ENCODE assay signal across 14 mouse cellular contexts in genomic region chr14:31437826-31438529, GRCm38 (mm10). TPM values are rescaled to one million over a fixed set of nuclear protein-coding genes. Genes with fewer than 3 reads are reported as not detected.
A peak's percentile ranks its signal among the peaks of the same experiment; 100 is the strongest.
DNase-seq lines count a peak whose midpoint lies in the region; ATAC-seq and TF ChIP-seq lines count a peak whose summit lies in the region.
"Had no signal": no experiment of that assay in that cellular context is flagged by ENCODE, and none has a peak within 500 bp of the region (broad histone marks: within the 10 kb centered on the region; RNA-seq: fewer than 3 reads in every experiment).

No protein-coding gene starts in this region.

- 51% methylated on average over 8 of the region's 8 CpGs for WGBS in lung, embryonic 14.5 days
- WGBS in lung, adult 2 months, result 62% methylated on average over 8 of the region's 8 CpGs
- 74% methylated on average over 8 of the region's 8 CpGs for WGBS in neural tube, embryonic 15.5 days
- 61% methylated on average over 8 of the region's 8 CpGs for WGBS in hindbrain, embryonic 16.5 days

- peaks cover 8% of the 10 kb centered on the region for H3K4me1 ChIP-seq in lung, embryonic 14.5 days (ENCODE audit: insufficient read depth)
- H3K4me1 ChIP-seq in lung, adult 2 months (ENCODE audit: control insufficient read depth, insufficient read depth, low read length), result peaks cover 4% of the 10 kb centered on the region; the same call in 1 of the 2 replicates
- H3K4me1 ChIP-seq in neural tube, embryonic 15.5 days, result peaks cover 23% of the 10 kb centered on the region
- peaks cover 12% of the 10 kb centered on the region for H3K4me1 ChIP-seq in hindbrain, embryonic 16.5 days (ENCODE audit: control insufficient read depth, insufficient read depth, low read depth, low read length)

- TF ChIP-seq POLR2A in lung, adult 2 months (IDR thresholded peaks at IDR 0.05; ENCODE audit: borderline replicate concordance, extremely low read depth, low read depth, low read length), result no peak

- TF ChIP-seq CTCF in lung, embryonic 14.5 days (IDR thresholded peaks at IDR 0.05; ENCODE audit: low read depth), result no peak
- TF ChIP-seq CTCF in lung, adult 2 months (IDR thresholded peaks at IDR 0.05; ENCODE audit: insufficient read depth, low read length), result no peak

- no peak overlapping the region for H3K4me2 ChIP-seq in lung, embryonic 14.5 days
- H3K4me2 ChIP-seq in neural tube, embryonic 15.5 days, result no peak overlapping the region
- no peak overlapping the region for H3K4me2 ChIP-seq in hindbrain, embryonic 16.5 days (ENCODE audit: low read length)
- H3K4me2 ChIP-seq: embryonic facial prominence, embryonic 13.5 days; forebrain, embryonic 12.5 days; heart, embryonic 11.5 days; hindbrain, embryonic 12.5 days; limb, embryonic 13.5 days had no signal

- no peak overlapping the region for H3K4me3 ChIP-seq in lung, embryonic 14.5 days (ENCODE audit: low read depth, low read length)
- H3K4me3 ChIP-seq in lung, adult 2 months (replicated peaks; ENCODE audit: extremely low read depth, low read depth, low read length), result no peak overlapping the region
- no peak overlapping the region for H3K4me3 ChIP-seq in neural tube, embryonic 15.5 days (replicated peaks)
- no peak overlapping the region for H3K4me3 ChIP-seq in hindbrain, embryonic 16.5 days (ENCODE audit: low read length)
- H3K4me3 ChIP-seq: embryonic facial prominence, embryonic 13.5 days; forebrain, embryonic 12.5 days; gastrocnemius, adult 2 months; hindbrain, embryonic 12.5 days; limb, embryonic 13.5 days had no signal

- H3K27ac ChIP-seq in lung, embryonic 14.5 days (ENCODE audit: low read depth), result no peak overlapping the region
- no peak overlapping the region for H3K27ac ChIP-seq in neural tube, embryonic 15.5 days (replicated peaks)
- H3K27ac ChIP-seq in hindbrain, embryonic 16.5 days (ENCODE audit: low read depth, low read length), result no peak overlapping the region
- H3K27ac ChIP-seq: embryonic facial prominence, embryonic 13.5 days; forebrain, embryonic 12.5 days; hindbrain, embryonic 12.5 days; limb, embryonic 13.5 days had no signal

- no peaks in the 10 kb centered on the region for H3K27me3 ChIP-seq in lung, embryonic 14.5 days (ENCODE audit: insufficient read depth, low read length)
- no peaks in the 10 kb centered on the region for H3K27me3 ChIP-seq in neural tube, embryonic 15.5 days (replicated peaks)
- no peaks in the 10 kb centered on the region for H3K27me3 ChIP-seq in hindbrain, embryonic 16.5 days (replicated peaks; ENCODE audit: control insufficient read depth, insufficient read depth, low read length)
- H3K27me3 ChIP-seq: embryonic facial prominence, embryonic 13.5 days; limb, embryonic 13.5 days had no signal

- ATAC-seq in lung, embryonic 14.5 days (ENCODE audit: insufficient read depth), result no peak
- no peak for ATAC-seq in neural tube, embryonic 15.5 days (ENCODE audit: low FRiP score)
- no peak for ATAC-seq in hindbrain, embryonic 16.5 days

- no peaks in the 10 kb centered on the region for H3K36me3 ChIP-seq in lung, embryonic 14.5 days (ENCODE audit: insufficient read depth)
- H3K36me3 ChIP-seq in neural tube, embryonic 15.5 days, result no peaks in the 10 kb centered on the region
- H3K36me3 ChIP-seq in hindbrain, embryonic 16.5 days (ENCODE audit: control insufficient read depth, insufficient read depth, low read length), result no peaks in the 10 kb centered on the region
- H3K36me3 ChIP-seq: embryonic facial prominence, embryonic 13.5 days; forebrain, embryonic 12.5 days; hindbrain, embryonic 12.5 days; limb, embryonic 13.5 days had no signal

- peak; percentile 42 for DNase-seq in lung, embryonic 14.5 days
- DNase-seq in lung, adult 2 months, result no peak
- DNase-seq in Muller cell, postnatal 12 days (ENCODE audit: inconsistent ontology term), result peak; percentile 50
- DNase-seq in adrenal gland, postnatal 10 days, result peak; percentile 86
- DNase-seq in cerebellum, postnatal 14 days, result peak; percentile 72 to 80
- DNase-seq: gastrocnemius, adult 2 months; kidney, adult 11 months had no signal

- H3K9ac ChIP-seq in lung, embryonic 14.5 days, result no peak overlapping the region
- H3K9ac ChIP-seq in neural tube, embryonic 15.5 days (replicated peaks), result no peak overlapping the region
- no peak overlapping the region for H3K9ac ChIP-seq in hindbrain, embryonic 16.5 days (ENCODE audit: low read depth, low read length)
- H3K9ac ChIP-seq: embryonic facial prominence, embryonic 13.5 days; forebrain, embryonic 12.5 days; hindbrain, embryonic 12.5 days; limb, embryonic 13.5 days had no signal

- H3K9me3 ChIP-seq in lung, embryonic 14.5 days (ENCODE audit: low read depth, low read length), result no peaks in the 10 kb centered on the region
- H3K9me3 ChIP-seq in neural tube, embryonic 15.5 days (replicated peaks), result no peaks in the 10 kb centered on the region
- H3K9me3 ChIP-seq in hindbrain, embryonic 16.5 days (ENCODE audit: control insufficient read depth, low read length), result no peaks in the 10 kb centered on the region
- H3K9me3 ChIP-seq: embryonic facial prominence, embryonic 13.5 days; forebrain, embryonic 12.5 days; hindbrain, embryonic 12.5 days; limb, embryonic 13.5 days had no signal

RNA-seq across cellular contexts. Expression of gene Sh3bp5, which starts 2.1 kb away (rescaled TPM):
- 12.8 and 14.8 TPM in 2 replicates for polyA plus RNA-seq in lung, embryonic 14.5 days (2014; fragmentation: Nextera tagmentation; extraction: Ambion mirVana)
- polyA plus RNA-seq in lung, adult 2 months (2012; rRNA removed), result 40.9 and 50.1 TPM in 2 replicates
- total RNA-seq in adrenal gland, postnatal 10 days (2021), result 100 to 1,000 TPM; 107 to 135 TPM
- polyA plus RNA-seq in neural tube, embryonic 15.5 days (2015; fragmentation: Nextera tagmentation; extraction: Ambion mirVana), result 131 and 150 TPM in 2 replicates
- polyA plus RNA-seq in hindbrain, embryonic 16.5 days (2015; fragmentation: Nextera tagmentation; extraction: Ambion mirVana), result 152 and 155 TPM in 2 replicates

RNA-seq across cellular contexts. Expression of gene Eaf1, which starts 56.2 kb away (rescaled TPM):
- polyA plus RNA-seq in lung, embryonic 14.5 days (2014; fragmentation: Nextera tagmentation; extraction: Ambion mirVana), result 27.1 and 27.5 TPM in 2 replicates
- polyA plus RNA-seq in lung, adult 2 months (2012; rRNA removed), result 38.1 and 48.4 TPM in 2 replicates
- 10 to 100 TPM; 30.9 to 38.7 TPM for total RNA-seq in adrenal gland, postnatal 10 days (2021)
- 7.4 and 12.9 TPM in 2 replicates for polyA plus RNA-seq in neural tube, embryonic 15.5 days (2015; fragmentation: Nextera tagmentation; extraction: Ambion mirVana)
- polyA plus RNA-seq in hindbrain, embryonic 16.5 days (2015; fragmentation: Nextera tagmentation; extraction: Ambion mirVana), result 7.4 and 7.9 TPM in 2 replicates

RNA-seq across cellular contexts. Expression of gene Mettl6, which starts 56.9 kb away (rescaled TPM):
- 52.9 and 57.3 TPM in 2 replicates for polyA plus RNA-seq in lung, embryonic 14.5 days (2014; fragmentation: Nextera tagmentation; extraction: Ambion mirVana)
- polyA plus RNA-seq in lung, adult 2 months (2012; rRNA removed), result 5.4 and 10.2 TPM in 2 replicates
- 10 to 100 TPM; 19.7 to 24.1 TPM for total RNA-seq in adrenal gland, postnatal 10 days (2021)
- polyA plus RNA-seq in neural tube, embryonic 15.5 days (2015; fragmentation: Nextera tagmentation; extraction: Ambion mirVana), result 40.3 and 47.4 TPM in 2 replicates
- polyA plus RNA-seq in hindbrain, embryonic 16.5 days (2015; fragmentation: Nextera tagmentation; extraction: Ambion mirVana), result 36.9 and 38.5 TPM in 2 replicates
